Mouse (Mus musculus) midbrain, postnatal 0 days (tissue): ENCODE results near the gene Snrpd2. TPM values are rescaled to one million over a fixed set of nuclear protein-coding genes. Genes with fewer than 3 reads are reported as not detected.
"Not testable (repeated sequence)": the region's sequence is repeated elsewhere in the genome, so short reads cannot be mapped to it uniquely, and the experiment has no call there.

Experiments
- ATAC-seq: fragments of 200-750 bp; cut with Nextera tagmentation; 2 replicates; pipeline ENCODE4 v1.8.0; 2017; ENCODE audit warnings: moderate number of reproducible peaks, mild to moderate bottlenecking, moderate TSS enrichment, moderate library complexity; ENCODE audit not compliant: low FRiP score
- DNase-seq: peaks from one replicate; pipeline ENCODE4 v3.0.0-alpha.2; 2015; ENCODE audit warnings: low spot score
- H3K27ac ChIP-seq: fragments of 300-500 bp; sonication (generic); 2 replicates; pipeline ENCODE4 v1.5.1; 2014; ENCODE audit warnings: low read depth, mild to moderate bottlenecking, low read length, mixed read lengths
- H3K27me3 ChIP-seq: fragments of 300-500 bp; sonication (generic); 2 replicates; pipeline ENCODE4 v1.6.1; 2014; ENCODE audit warnings: low read length, control low read depth, mixed read lengths; ENCODE audit not compliant: insufficient read depth
- H3K36me3 ChIP-seq: fragments of 300-500 bp; sonication (generic); 2 replicates; pipeline ENCODE4 v1.6.1; 2014; ENCODE audit warnings: low read length, control low read depth, mixed read lengths; ENCODE audit not compliant: insufficient read depth
- H3K4me1 ChIP-seq: fragments of 300-500 bp; sonication (generic); 2 replicates; pipeline ENCODE4 v1.6.1; 2014; ENCODE audit warnings: mild to moderate bottlenecking, control low read depth, antibody characterized with exemption, low read length, mixed read lengths; ENCODE audit not compliant: insufficient read depth
- H3K4me2 ChIP-seq: fragments of 300-500 bp; sonication (generic); 2 replicates; pipeline ENCODE4 v1.6.1; 2014; ENCODE audit warnings: low read depth, mild to moderate bottlenecking, low read length, mixed read lengths; ENCODE audit not compliant: poor library complexity, severe bottlenecking
- H3K4me3 ChIP-seq: fragments of 300-500 bp; sonication (generic); 2 replicates; pipeline ENCODE4 v1.5.1; 2014; ENCODE audit warnings: low read depth, mild to moderate bottlenecking, low read length, moderate library complexity
- H3K9ac ChIP-seq: fragments of 300-500 bp; sonication (generic); replicated peaks from 2 replicates; pipeline ENCODE4 v1.6.1; 2014; ENCODE audit warnings: mild to moderate bottlenecking, low read length, moderate library complexity, mixed read lengths; ENCODE audit not compliant: poor library complexity, severe bottlenecking
- H3K9me3 ChIP-seq: fragments of 300-500 bp; sonication (generic); 2 replicates; pipeline ENCODE4 v1.6.1; 2016; ENCODE audit warnings: low read length, control low read depth
- CTCF ChIP-seq: IDR thresholded peaks from 2 replicates; pipeline ENCODE4 v1.5.1; 2016; ENCODE audit warnings: antibody characterized with exemption, mild to moderate bottlenecking
- WGBS: fragments of 180-500 bp; shearing (Covaris S2); extraction: QIAGEN DNeasy Blood & Tissue Kit; methylation state at CpG from one replicate; pipeline ENCODE4 v1.1.7; 2014; 5-methylcytosine and 5-hydroxymethylcytosine counted together
- polyA plus RNA-seq: library from polyadenylated mRNA; unstranded; fragments of >200 nt; fragmentation: Nextera tagmentation; extraction: Ambion mirVana; gene quantifications from 2 replicates; pipeline ENCODE4 v1.2.1, GENCODE M21; 2015
- total RNA-seq: library from RNA; depleted of rRNA; stranded (reverse); fragments of >200 nt; gene quantifications from 2 replicates; pipeline ENCODE4 v1.2.3, GENCODE M21; 2014

Gene Snrpd2
- total and polyA plus RNA-seq, 2 experiments from 2014 or later, result 36.7 to 115 TPM

DNA sequence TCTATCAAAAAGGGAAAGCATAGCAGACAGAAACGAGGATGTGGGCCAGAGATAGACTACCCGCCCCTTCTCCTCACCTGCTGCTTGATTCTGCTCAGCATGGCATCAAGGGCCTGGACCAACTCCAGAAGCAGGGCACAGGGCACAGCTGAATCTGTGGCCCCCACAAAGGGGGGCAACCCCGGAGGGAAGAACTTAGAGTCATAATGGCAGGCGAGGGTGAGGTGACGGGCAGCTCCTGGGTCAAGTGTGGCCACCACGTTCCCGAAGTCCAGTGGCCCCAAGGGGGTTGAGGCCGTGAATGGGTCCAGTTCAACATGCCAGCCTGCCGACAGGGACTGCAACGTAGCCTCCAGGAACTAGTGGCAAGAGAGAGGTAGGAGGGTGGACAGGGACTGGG, 2.7 kb upstream of the Snrpd2 start:
- DNase-seq, result no peak
- TF ChIP-seq CTCF, result no peak
- Histone ChIP-seq H3K9me3 (no peaks in the 10 kb centered on the region), H3K4me3 (no peak overlapping the region), H3K4me2 (no peak overlapping the region), H3K36me3 (peaks cover 12% of the 10 kb centered on the region; the same call in 1 of the 2 replicates), H3K27ac (no peak overlapping the region), H3K4me1 (peaks cover 10% of the 10 kb centered on the region; the same call in 1 of the 2 replicates), H3K27me3 (no peaks in the 10 kb centered on the region), H3K9ac (no peak overlapping the region)
- WGBS, result 91% methylated on average over 10 of the region's 10 CpGs
- no peak for ATAC-seq

GRCm38 (mm10) chr7:19147497-19148045, 2.0 kb upstream of the Snrpd2 start:
- no peak for TF ChIP-seq CTCF
- 63% methylated on average over 6 of the region's 6 CpGs for WGBS
- no peak for ATAC-seq

GRCm38 (mm10) chr7:19148180-19148874, 1.2 kb upstream of the Snrpd2 start:
- peak overlapping the region; percentile 58 for H3K4me3 ChIP-seq
- H3K4me2 ChIP-seq, result peak overlapping the region; percentile 67
- peaks cover 24% of the 10 kb centered on the region for H3K36me3 ChIP-seq
- no peak for ATAC-seq
- no peaks in the 10 kb centered on the region for H3K27me3 ChIP-seq
- no peaks in the 10 kb centered on the region for H3K9me3 ChIP-seq
- H3K4me1 ChIP-seq, result peaks cover 10% of the 10 kb centered on the region; the same call in 1 of the 2 replicates
- no peak for TF ChIP-seq CTCF
- WGBS, result 16% methylated on average over 20 of the region's 20 CpGs
- peak overlapping the region; percentile 82 for H3K27ac ChIP-seq
- DNase-seq, result no peak
- peak overlapping the region; percentile 63 for H3K9ac ChIP-seq

More at GRCm38 (mm10) chr7:19147497-19148045, 2.0 kb upstream of the Snrpd2 start:
- Histone ChIP-seq H3K9me3 (no peaks in the 10 kb centered on the region), H3K27ac (no peak overlapping the region), H3K4me2 (peak overlapping the region; percentile 67), H3K36me3 (peaks cover 17% of the 10 kb centered on the region; the same call in 1 of the 2 replicates), H3K9ac (no peak overlapping the region), H3K4me1 (peaks cover 10% of the 10 kb centered on the region; the same call in 1 of the 2 replicates), H3K4me3 (no peak overlapping the region), H3K27me3 (no peaks in the 10 kb centered on the region)
- DNase-seq, result no peak

- ATAC-seq (peak; percentile 96), DNase-seq (peak; percentile 100)
- peaks cover 30% of the 10 kb centered on the region for H3K36me3 ChIP-seq
- no peaks in the 10 kb centered on the region for H3K9me3 ChIP-seq
- H3K4me2 ChIP-seq, result peak within 1 kb of the TSS; percentile 67
- peak within 1 kb of the TSS; percentile 67 for H3K9ac ChIP-seq
- under 1% methylated on average over 43 of the region's 43 CpGs for WGBS
- H3K4me3 ChIP-seq, result peak within 1 kb of the TSS; percentile 58
- H3K27ac ChIP-seq, result peak within 1 kb of the TSS; percentile 82
- TF ChIP-seq CTCF, result peak; percentile 6; the same call in 1 of the 2 replicates
- H3K4me1 ChIP-seq, result peaks cover 10% of the 10 kb centered on the region; the same call in 1 of the 2 replicates
- no peaks in the 10 kb centered on the region for H3K27me3 ChIP-seq
Observed at GRCm38 (mm10) chr7:19148875-19149541, 514 bp upstream of the Snrpd2 start, which contains the start of gene Qpctl. TSS of gene Qpctl (minus strand) at chr7:19149291.

DNA sequence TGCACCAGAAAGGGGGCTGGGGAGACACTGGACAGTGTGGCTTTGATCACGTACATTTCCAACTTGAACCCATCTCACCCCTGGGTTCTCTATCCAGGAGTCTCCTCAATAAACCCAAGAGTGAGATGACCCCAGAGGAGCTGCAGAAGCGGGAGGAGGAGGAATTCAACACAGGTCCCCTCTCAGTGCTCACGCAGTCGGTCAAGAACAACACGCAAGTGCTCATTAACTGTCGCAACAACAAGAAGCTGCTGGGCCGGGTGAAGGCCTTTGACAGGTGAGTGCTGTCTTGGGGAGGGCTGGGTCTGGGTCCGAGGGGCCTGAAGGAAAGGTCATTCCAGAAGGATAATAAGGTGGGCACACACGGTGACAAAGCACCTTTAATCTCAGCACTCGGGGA, 1.6 kb downstream of the Snrpd2 start:
- 91% methylated on average over 10 of the region's 10 CpGs for WGBS
- not testable (repeated sequence) for H3K27me3 ChIP-seq, H3K4me2 ChIP-seq, H3K4me3 ChIP-seq, ATAC-seq, DNase-seq, H3K9ac ChIP-seq, H3K27ac ChIP-seq, H3K4me1 ChIP-seq, H3K9me3 ChIP-seq
- H3K36me3 ChIP-seq, result peaks cover 38% of the 10 kb centered on the region

DNA sequence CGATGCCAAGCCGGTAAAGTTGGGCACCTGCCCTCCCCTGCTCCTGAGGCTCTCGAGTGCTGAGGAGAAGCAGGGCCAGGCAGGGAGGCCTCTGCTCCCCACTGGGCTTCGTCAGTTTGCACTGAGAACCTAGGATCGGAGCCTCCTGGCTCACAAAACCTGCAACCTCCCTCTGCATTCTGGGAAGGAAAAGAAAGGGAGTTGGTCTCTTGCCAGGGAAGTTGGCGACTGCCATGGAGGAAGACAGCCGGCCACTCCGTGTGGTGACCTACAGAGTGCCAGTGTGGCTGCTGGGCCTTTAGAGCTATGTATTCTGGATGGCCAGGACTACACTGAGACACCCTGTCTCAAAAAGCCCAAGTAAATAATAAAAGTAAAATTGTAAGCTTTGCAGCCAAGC, 5.3 kb downstream of the Snrpd2 start:
- H3K27ac ChIP-seq, result no peak overlapping the region
- no peak overlapping the region for H3K4me3 ChIP-seq
- H3K36me3 ChIP-seq, result peaks cover 32% of the 10 kb centered on the region
- H3K4me2 ChIP-seq, result no peak overlapping the region
- DNase-seq, result no peak
- H3K4me1 ChIP-seq, result peaks cover 11% of the 10 kb centered on the region; the same call in 1 of the 2 replicates
- H3K27me3 ChIP-seq, result no peaks in the 10 kb centered on the region
- H3K9me3 ChIP-seq, result no peaks in the 10 kb centered on the region
- TF ChIP-seq CTCF, result no peak
- H3K9ac ChIP-seq, result no peak overlapping the region
- 72% methylated on average over 8 of the region's 8 CpGs for WGBS
- ATAC-seq, result no peak
